Mouse (Mus musculus) ES-Bruce4 (cell line): ENCODE measurements around the gene Celsr2.

Experiments used
- CTCF ChIP-seq: IDR thresholded peaks from one replicate; pipeline ENCODE4 v1.8.1; 2011; ENCODE audit warnings: low read depth, low read length
- EP300 ChIP-seq: IDR thresholded peaks from 2 replicates; pipeline ENCODE4 v1.6.1; 2011; ENCODE audit warnings: low read depth, low read length; ENCODE audit not compliant: insufficient read depth
- POLR2A ChIP-seq: IDR thresholded peaks from one replicate; pipeline ENCODE4 v1.8.1; 2011; ENCODE audit warnings: low read length; ENCODE audit not compliant: insufficient read depth

DNA sequence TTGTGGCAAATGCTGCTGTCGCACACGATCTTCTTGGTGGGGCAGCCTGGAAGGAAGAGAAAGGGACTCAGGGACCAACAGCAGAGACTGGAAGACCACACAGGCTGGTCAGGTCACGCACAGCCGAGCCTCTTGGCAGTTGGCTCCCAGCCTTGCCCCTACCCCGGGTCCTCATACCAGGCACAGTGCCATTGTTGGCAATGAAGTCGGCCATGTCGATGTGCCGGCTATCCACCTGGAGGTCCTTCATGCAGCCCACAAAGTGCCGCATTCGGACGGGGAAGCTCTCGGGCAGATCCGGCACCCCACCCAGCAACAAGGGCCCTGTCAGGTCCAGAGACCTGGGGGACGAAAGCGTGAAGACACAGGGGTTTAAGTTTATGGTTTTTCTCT is 12.8 kb downstream of the Celsr2 start:
- TF ChIP-seq CTCF (no peak), POLR2A (no peak), EP300 (no peak)
